Mouse (Mus musculus): ENCODE results near the gene Prkd2. TPM values are rescaled to one million over a fixed set of nuclear protein-coding genes. Genes with fewer than 3 reads are reported as not detected.

Prkd2 gene
- polyA plus RNA-seq, 1 experiment, result 5.5 TPM

GRCm38 (mm10) chr7:16916342-16917265 is 73.9 kb downstream of the Prkd2 start:
- no peak for TF ChIP-seq MYOG (IDR thresholded peaks at IDR 0.05; ENCODE audit: control insufficient read depth, extremely low read depth, insufficient read length)
- no peak for TF ChIP-seq MAX (IDR thresholded peaks at IDR 0.05)
- TF ChIP-seq CTCF (IDR thresholded peaks at IDR 0.05; ENCODE audit: control insufficient read depth, insufficient read depth, insufficient read length), result no peak
- no peak for TF ChIP-seq MYOD1 (IDR thresholded peaks at IDR 0.05; ENCODE audit: control insufficient read depth, insufficient read length, low read depth)
- TF ChIP-seq FOSL1 (IDR thresholded peaks at IDR 0.05; ENCODE audit: insufficient read depth, low read length, poor library complexity, severe bottlenecking), result no peak
- no peak for TF ChIP-seq USF1 (IDR thresholded peaks at IDR 0.05; ENCODE audit: low read depth)
- TF ChIP-seq CEBPB (IDR thresholded peaks at IDR 0.05; ENCODE audit: low read depth), result no peak
- Histone ChIP-seq H3K36me3 (ENCODE audit: control insufficient read depth, insufficient read depth) (peaks cover 32% of the 10 kb centered on the region), H3K4me3 (ENCODE audit: insufficient read depth, poor library complexity, severe bottlenecking) (no peak overlapping the region), H3K79me3 (ENCODE audit: low read depth) (peaks cover 16% of the 10 kb centered on the region), H3K27me3 (ENCODE audit: control insufficient read depth, insufficient read depth, insufficient read length) (no peaks in the 10 kb centered on the region), H3K79me2 (ENCODE audit: control insufficient read depth, insufficient read depth) (peaks cover 25% of the 10 kb centered on the region), H3ac (ENCODE audit: control insufficient read depth, insufficient read length, low read depth) (no peak overlapping the region)

- Histone ChIP-seq H3ac (ENCODE audit: control insufficient read depth, insufficient read length, low read depth) (no peak overlapping the region), H3K27me3 (ENCODE audit: control insufficient read depth, insufficient read depth, insufficient read length) (no peaks in the 10 kb centered on the region), H3K79me2 (ENCODE audit: control insufficient read depth, insufficient read depth) (peaks cover 33% of the 10 kb centered on the region), H3K4me3 (ENCODE audit: insufficient read depth, poor library complexity, severe bottlenecking) (no peak overlapping the region), H3K36me3 (ENCODE audit: control insufficient read depth, insufficient read depth) (peaks cover 32% of the 10 kb centered on the region), H3K79me3 (ENCODE audit: low read depth) (peaks cover 23% of the 10 kb centered on the region)
- TF ChIP-seq MAX (IDR thresholded peaks at IDR 0.05), result no peak
- TF ChIP-seq CTCF (IDR thresholded peaks at IDR 0.05; ENCODE audit: control insufficient read depth, insufficient read depth, insufficient read length), result no peak
- TF ChIP-seq CEBPB (IDR thresholded peaks at IDR 0.05; ENCODE audit: low read depth), result no peak
- TF ChIP-seq MYOG (IDR thresholded peaks at IDR 0.05; ENCODE audit: control insufficient read depth, extremely low read depth, insufficient read length), result no peak
- no peak for TF ChIP-seq MYOD1 (IDR thresholded peaks at IDR 0.05; ENCODE audit: control insufficient read depth, insufficient read length, low read depth)
- TF ChIP-seq USF1 (IDR thresholded peaks at IDR 0.05; ENCODE audit: low read depth), result no peak
- TF ChIP-seq FOSL1 (IDR thresholded peaks at IDR 0.05; ENCODE audit: insufficient read depth, low read length, poor library complexity, severe bottlenecking), result no peak
Observed at GRCm38 (mm10) chr7:16917447-16917846, 74.7 kb downstream of the Prkd2 start.

- H3ac ChIP-seq (ENCODE audit: control insufficient read depth, insufficient read length, low read depth), result no peak overlapping the region
- peaks cover 28% of the 10 kb centered on the region for H3K79me3 ChIP-seq (ENCODE audit: low read depth)
- H3K36me3 ChIP-seq (ENCODE audit: control insufficient read depth, insufficient read depth), result peaks cover 32% of the 10 kb centered on the region
- no peak overlapping the region for H3K4me3 ChIP-seq (ENCODE audit: insufficient read depth, poor library complexity, severe bottlenecking)
- no peak for TF ChIP-seq MYOG (IDR thresholded peaks at IDR 0.05; ENCODE audit: control insufficient read depth, extremely low read depth, insufficient read length)
- TF ChIP-seq CEBPB (IDR thresholded peaks at IDR 0.05; ENCODE audit: low read depth), result no peak
- no peak for TF ChIP-seq FOSL1 (IDR thresholded peaks at IDR 0.05; ENCODE audit: insufficient read depth, low read length, poor library complexity, severe bottlenecking)
- TF ChIP-seq CTCF (IDR thresholded peaks at IDR 0.05; ENCODE audit: control insufficient read depth, insufficient read depth, insufficient read length), result no peak
- no peak for TF ChIP-seq MYOD1 (IDR thresholded peaks at IDR 0.05; ENCODE audit: control insufficient read depth, insufficient read length, low read depth)
- TF ChIP-seq MAX (IDR thresholded peaks at IDR 0.05), result no peak
- TF ChIP-seq USF1 (IDR thresholded peaks at IDR 0.05; ENCODE audit: low read depth), result no peak
- no peaks in the 10 kb centered on the region for H3K27me3 ChIP-seq (ENCODE audit: control insufficient read depth, insufficient read depth, insufficient read length)
- H3K79me2 ChIP-seq (ENCODE audit: control insufficient read depth, insufficient read depth), result peaks cover 39% of the 10 kb centered on the region
Observed at GRCm38 (mm10) chr7:16918014-16918413, 75.3 kb downstream of the Prkd2 start.

- H3K79me2 ChIP-seq (ENCODE audit: control insufficient read depth, insufficient read depth), result peaks cover 45% of the 10 kb centered on the region
- H3K27me3 ChIP-seq (ENCODE audit: control insufficient read depth, insufficient read depth, insufficient read length), result no peaks in the 10 kb centered on the region
- H3K4me3 ChIP-seq (ENCODE audit: insufficient read depth, poor library complexity, severe bottlenecking), result no peak overlapping the region
- H3ac ChIP-seq (ENCODE audit: control insufficient read depth, insufficient read length, low read depth), result no peak overlapping the region
- no peak for TF ChIP-seq MAX (IDR thresholded peaks at IDR 0.05)
- no peak for TF ChIP-seq USF1 (IDR thresholded peaks at IDR 0.05; ENCODE audit: low read depth)
- no peak for TF ChIP-seq CTCF (IDR thresholded peaks at IDR 0.05; ENCODE audit: control insufficient read depth, insufficient read depth, insufficient read length)
- TF ChIP-seq FOSL1 (IDR thresholded peaks at IDR 0.05; ENCODE audit: insufficient read depth, low read length, poor library complexity, severe bottlenecking), result no peak
- TF ChIP-seq CEBPB (IDR thresholded peaks at IDR 0.05; ENCODE audit: low read depth), result no peak
- no peak for TF ChIP-seq MYOD1 (IDR thresholded peaks at IDR 0.05; ENCODE audit: control insufficient read depth, insufficient read length, low read depth)
- TF ChIP-seq MYOG (IDR thresholded peaks at IDR 0.05; ENCODE audit: control insufficient read depth, extremely low read depth, insufficient read length), result no peak
- H3K36me3 ChIP-seq (ENCODE audit: control insufficient read depth, insufficient read depth), result peaks cover 32% of the 10 kb centered on the region
- peaks cover 32% of the 10 kb centered on the region for H3K79me3 ChIP-seq (ENCODE audit: low read depth)
Observed at GRCm38 (mm10) chr7:16918670-16919069, 76.0 kb downstream of the Prkd2 start.

- no peak for TF ChIP-seq FOSL1 (IDR thresholded peaks at IDR 0.05; ENCODE audit: insufficient read depth, low read length, poor library complexity, severe bottlenecking)
- TF ChIP-seq CEBPB (IDR thresholded peaks at IDR 0.05; ENCODE audit: low read depth), result no peak
- TF ChIP-seq USF1 (IDR thresholded peaks at IDR 0.05; ENCODE audit: low read depth), result no peak
- no peak for TF ChIP-seq MAX (IDR thresholded peaks at IDR 0.05)
- no peak for TF ChIP-seq CTCF (IDR thresholded peaks at IDR 0.05; ENCODE audit: control insufficient read depth, insufficient read depth, insufficient read length)
- no peak for TF ChIP-seq MYOG (IDR thresholded peaks at IDR 0.05; ENCODE audit: control insufficient read depth, extremely low read depth, insufficient read length)
- TF ChIP-seq MYOD1 (IDR thresholded peaks at IDR 0.05; ENCODE audit: control insufficient read depth, insufficient read length, low read depth), result no peak
- Histone ChIP-seq H3K27me3 (ENCODE audit: control insufficient read depth, insufficient read depth, insufficient read length) (no peaks in the 10 kb centered on the region), H3K79me3 (ENCODE audit: low read depth) (peaks cover 32% of the 10 kb centered on the region), H3K36me3 (ENCODE audit: control insufficient read depth, insufficient read depth) (peaks cover 30% of the 10 kb centered on the region), H3ac (ENCODE audit: control insufficient read depth, insufficient read length, low read depth) (peak overlapping the region; percentile 20), H3K79me2 (ENCODE audit: control insufficient read depth, insufficient read depth) (peaks cover 46% of the 10 kb centered on the region), H3K4me3 (ENCODE audit: insufficient read depth, poor library complexity, severe bottlenecking) (no peak overlapping the region)
Observed at GRCm38 (mm10) chr7:16919395-16920149, 76.9 kb downstream of the Prkd2 start.

Other genes with a start within 250 kb of the Prkd2 start
- gene Arhgap35, start 227.9 kb upstream of the Prkd2 start, polyA plus RNA-seq (2012; fragmentation: generic; extraction: Trizol), result 26.8 TPM
- gene Ceacam15, start 167.2 kb upstream of the Prkd2 start, polyA plus RNA-seq (2012; fragmentation: generic; extraction: Trizol), result not detected
- not detected for gene Ceacam9, start 121.0 kb upstream of the Prkd2 start, polyA plus RNA-seq (2012; fragmentation: generic; extraction: Trizol)
- 301 TPM for gene Ap2s1, start 104.5 kb upstream of the Prkd2 start, polyA plus RNA-seq (2012; fragmentation: generic; extraction: Trizol)
- 31.5 TPM for gene Slc1a5, start 61.6 kb upstream of the Prkd2 start, polyA plus RNA-seq (2012; fragmentation: generic; extraction: Trizol)
- 50.4 TPM for gene Strn4, start 27.0 kb upstream of the Prkd2 start, polyA plus RNA-seq (2012; fragmentation: generic; extraction: Trizol)
- gene Fkrp, start 26.2 kb upstream of the Prkd2 start, polyA plus RNA-seq (2012; fragmentation: generic; extraction: Trizol), result 28.9 TPM
- 5.3 TPM for gene Dact3, start 32.4 kb downstream of the Prkd2 start, polyA plus RNA-seq (2012; fragmentation: generic; extraction: Trizol)
- 2.6 TPM for gene Gng8, start 48.9 kb downstream of the Prkd2 start, polyA plus RNA-seq (2012; fragmentation: generic; extraction: Trizol)
- gene Ptgir, start 63.6 kb downstream of the Prkd2 start, polyA plus RNA-seq (2012; fragmentation: generic; extraction: Trizol), result 5.7 TPM
- 365 TPM for gene Calm3, start 81.2 kb downstream of the Prkd2 start, polyA plus RNA-seq (2012; fragmentation: generic; extraction: Trizol)
- gene Pnmal2, start 101.8 kb downstream of the Prkd2 start, polyA plus RNA-seq (2012; fragmentation: generic; extraction: Trizol), result 12.6 TPM
- gene Pnmal1, start 116.8 kb downstream of the Prkd2 start, polyA plus RNA-seq (2012; fragmentation: generic; extraction: Trizol), result not detected
- not detected for gene Gm42372, start 140.2 kb downstream of the Prkd2 start, polyA plus RNA-seq (2012; fragmentation: generic; extraction: Trizol)
- gene Ccdc8, start 149.8 kb downstream of the Prkd2 start, polyA plus RNA-seq (2012; fragmentation: generic; extraction: Trizol), result 9.7 TPM
- 143 TPM for gene Ppp5c, start 185.0 kb downstream of the Prkd2 start, polyA plus RNA-seq (2012; fragmentation: generic; extraction: Trizol)
- not detected for gene Hif3a, start 219.5 kb downstream of the Prkd2 start, polyA plus RNA-seq (2012; fragmentation: generic; extraction: Trizol)
- not detected for gene Psg16, start 231.1 kb downstream of the Prkd2 start, polyA plus RNA-seq (2012; fragmentation: generic; extraction: Trizol)

Data from C2C12 (cell line).